Mouse (Mus musculus) midbrain, embryonic 11.5 days (tissue): ENCODE results near the gene Hhat. TPM values are rescaled to one million over a fixed set of nuclear protein-coding genes. Genes with fewer than 3 reads are reported as not detected.

Source experiments
- ATAC-seq: fragments of 200-750 bp; cut with Nextera tagmentation; 2 replicates; pipeline ENCODE4 v1.8.0; 2017; ENCODE audit warnings: moderate TSS enrichment, moderate library complexity; ENCODE audit not compliant: low FRiP score
- DNase-seq: peaks from one replicate; pipeline ENCODE4 v3.0.0; 2015; ENCODE audit warnings: low spot score; ENCODE audit errors: missing footprints
- H3K27ac ChIP-seq: fragments of 300-500 bp; sonication (generic); 2 replicates; pipeline ENCODE4 v1.5.1; 2014; ENCODE audit warnings: low read depth, low read length
- H3K27me3 ChIP-seq: fragments of 300-500 bp; sonication (generic); 2 replicates; pipeline ENCODE4 v1.6.1; 2014; ENCODE audit warnings: mild to moderate bottlenecking, low read length, moderate library complexity, mixed read lengths; ENCODE audit not compliant: control insufficient read depth, insufficient read depth
- H3K36me3 ChIP-seq: fragments of 300-500 bp; sonication (generic); 2 replicates; pipeline ENCODE4 v1.6.1; 2014; ENCODE audit warnings: mild to moderate bottlenecking, low read length, moderate library complexity, mixed read lengths; ENCODE audit not compliant: control insufficient read depth, insufficient read depth
- H3K4me1 ChIP-seq: fragments of 300-500 bp; sonication (generic); 2 replicates; pipeline ENCODE4 v1.6.1; 2014; ENCODE audit warnings: low read length; ENCODE audit not compliant: control insufficient read depth, insufficient read depth
- H3K4me2 ChIP-seq: fragments of 300-500 bp; sonication (generic); 2 replicates; pipeline ENCODE4 v1.6.1; 2014; ENCODE audit warnings: mild to moderate bottlenecking, moderate library complexity
- H3K4me3 ChIP-seq: fragments of 300-500 bp; sonication (generic); 2 replicates; pipeline ENCODE4 v1.5.1; 2014; ENCODE audit warnings: low read depth, low read length
- H3K9ac ChIP-seq: fragments of 300-500 bp; sonication (generic); 2 replicates; pipeline ENCODE4 v1.6.1; 2014; ENCODE audit warnings: low read length
- H3K9me3 ChIP-seq: fragments of 300-500 bp; sonication (generic); 2 replicates; pipeline ENCODE4 v1.6.1; 2016; ENCODE audit warnings: low read length; ENCODE audit not compliant: control insufficient read depth
- WGBS: fragments of 180-500 bp; shearing (Covaris S2); extraction: QIAGEN DNeasy Blood & Tissue Kit; methylation state at CpG from one replicate; pipeline ENCODE4 v1.1.7; 2014; 5-methylcytosine and 5-hydroxymethylcytosine counted together
- polyA plus RNA-seq: library from polyadenylated mRNA; unstranded; fragments of >200 nt; fragmentation: Nextera tagmentation; extraction: Ambion mirVana; gene quantifications from 2 replicates; pipeline ENCODE4 v1.2.1, GENCODE M21; 2014

The Hhat gene
- polyA plus RNA-seq: 7.4 and 11.0 TPM in 2 replicates

DNA sequence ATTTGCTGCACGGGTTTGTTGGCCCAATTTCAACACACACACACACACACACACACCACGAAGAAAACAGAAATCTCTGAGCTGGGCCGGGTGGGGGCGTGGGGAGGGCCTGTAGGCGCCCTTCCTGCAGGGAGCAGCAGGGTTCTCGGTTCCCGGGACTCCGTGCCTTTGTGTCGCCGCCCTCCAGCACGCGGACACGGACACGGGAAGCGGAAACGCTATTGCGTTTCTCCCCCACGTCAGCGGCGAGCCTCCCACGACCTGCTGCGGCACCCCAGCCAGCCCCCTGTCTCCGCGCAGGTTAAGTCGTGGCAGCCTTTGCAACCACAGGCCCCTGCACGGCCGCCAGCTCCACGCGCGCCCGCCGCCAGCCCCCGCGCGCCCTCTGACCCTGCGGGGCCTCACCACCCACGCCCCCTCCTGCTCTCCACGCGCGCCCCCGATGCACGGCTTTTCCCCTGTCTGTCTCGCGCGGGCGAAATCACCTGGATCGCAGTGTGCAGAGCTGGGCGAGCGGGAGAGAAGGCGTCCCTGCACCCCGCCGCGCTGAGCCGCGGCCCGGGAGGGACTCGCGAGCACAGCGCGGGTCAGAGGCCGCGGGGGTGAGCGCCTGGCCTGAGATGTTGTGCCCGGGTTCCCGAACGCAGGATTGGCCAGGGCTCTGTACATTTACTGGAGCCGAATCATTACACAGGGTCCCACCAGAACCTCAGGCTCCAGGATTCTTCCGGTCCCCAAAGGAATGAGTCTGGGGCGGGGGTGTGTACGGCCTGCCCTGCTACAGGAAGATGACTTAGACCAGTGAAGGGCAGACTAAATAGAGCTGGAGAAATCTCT, at the start of gene Hhat:
Hhat (minus strand) TSS at position 729 of the 837 bp plus-strand sequence.
- H3K4me3 ChIP-seq: peak within 1 kb of the TSS; percentile 54
- no peaks in the 10 kb centered on the region for H3K9me3 ChIP-seq
- H3K4me2 ChIP-seq: peak within 1 kb of the TSS; percentile 92
- H3K9ac ChIP-seq: peak within 1 kb of the TSS; percentile 95
- DNase-seq (peak; percentile 94), ATAC-seq (peak; percentile 85)
- no peaks in the 10 kb centered on the region for H3K27me3 ChIP-seq
- H3K36me3 ChIP-seq: no peaks in the 10 kb centered on the region
- WGBS: under 1% methylated on average over 70 of the region's 70 CpGs
- H3K4me1 ChIP-seq: peaks cover 4% of the 10 kb centered on the region; the same call in 1 of the 2 replicates
- H3K27ac ChIP-seq: peak within 1 kb of the TSS; percentile 53

DNA sequence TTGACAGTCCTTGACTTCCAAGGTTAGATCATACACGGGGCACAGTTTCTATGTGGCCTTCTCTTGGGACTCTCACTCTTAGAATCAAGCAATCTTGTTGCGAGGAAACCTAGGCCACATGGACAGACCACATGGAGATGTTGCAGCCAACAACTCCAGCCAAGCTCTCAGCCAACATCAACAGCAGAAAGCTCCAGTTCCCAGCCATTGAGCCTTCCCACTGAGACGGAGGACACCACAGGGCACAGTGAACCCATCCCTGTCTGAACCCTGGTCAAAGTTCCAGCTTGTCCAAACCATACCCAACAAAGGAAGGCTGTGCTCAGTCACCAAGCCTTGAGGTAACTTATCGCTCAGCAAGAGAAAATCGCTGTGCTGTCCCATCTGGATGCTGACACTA, 47.3 kb upstream of the Hhat start:
- no peak for DNase-seq
- no peak for ATAC-seq
- H3K4me2 ChIP-seq: no peak overlapping the region
- H3K36me3 ChIP-seq: no peaks in the 10 kb centered on the region
- peaks cover 6% of the 10 kb centered on the region for H3K4me1 ChIP-seq
- no peaks in the 10 kb centered on the region for H3K9me3 ChIP-seq
- WGBS: 91% methylated on average over 5 of the region's 5 CpGs
- no peak overlapping the region for H3K9ac ChIP-seq
- H3K27me3 ChIP-seq: no peaks in the 10 kb centered on the region
- H3K27ac ChIP-seq: no peak overlapping the region
- H3K4me3 ChIP-seq: no peak overlapping the region

GRCm38 (mm10) chr1:192815789-192816188, 44.8 kb upstream of the Hhat start:
- no peak for DNase-seq
- WGBS: 62% methylated on average over 2 of the region's 2 CpGs

DNA sequence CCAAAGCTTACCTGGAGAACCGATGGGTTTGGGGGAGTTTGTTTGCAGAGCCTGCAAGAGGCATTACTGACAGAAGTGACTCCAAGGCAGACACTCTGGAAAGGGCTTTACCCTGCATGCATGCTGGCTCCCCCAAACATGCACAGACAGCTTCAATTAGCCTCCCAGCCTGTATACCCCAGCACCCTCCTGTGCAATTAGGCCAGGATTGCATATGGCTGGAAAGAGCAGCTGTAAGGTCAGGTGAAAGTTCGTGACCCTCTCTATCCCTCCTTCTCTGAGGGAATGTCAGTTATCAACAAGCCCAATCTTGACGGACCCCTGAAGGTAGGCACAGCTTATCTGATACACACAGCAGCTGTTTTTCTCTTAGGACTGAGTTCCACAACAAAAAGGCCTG, 43.7 kb upstream of the Hhat start:
- 27% methylated on average over 3 of the region's 3 CpGs for WGBS
- no peak overlapping the region for H3K4me2 ChIP-seq
- H3K4me3 ChIP-seq: no peak overlapping the region
- no peaks in the 10 kb centered on the region; the same call in 1 of the 2 replicates for H3K4me1 ChIP-seq
- DNase-seq: no peak
- H3K27ac ChIP-seq: no peak overlapping the region
- no peaks in the 10 kb centered on the region for H3K27me3 ChIP-seq
- no peak overlapping the region for H3K9ac ChIP-seq
- no peaks in the 10 kb centered on the region for H3K9me3 ChIP-seq
- no peaks in the 10 kb centered on the region for H3K36me3 ChIP-seq
- no peak for ATAC-seq

More at GRCm38 (mm10) chr1:192815789-192816188, 44.8 kb upstream of the Hhat start:
- ATAC-seq: no peak
- H3K9me3 ChIP-seq: no peaks in the 10 kb centered on the region
- H3K27me3 ChIP-seq: no peaks in the 10 kb centered on the region
- no peaks in the 10 kb centered on the region; the same call in 1 of the 2 replicates for H3K4me1 ChIP-seq
- no peak overlapping the region for H3K4me3 ChIP-seq
- H3K27ac ChIP-seq: no peak overlapping the region
- H3K36me3 ChIP-seq: no peaks in the 10 kb centered on the region
- H3K4me2 ChIP-seq: no peak overlapping the region
- H3K9ac ChIP-seq: no peak overlapping the region

DNA sequence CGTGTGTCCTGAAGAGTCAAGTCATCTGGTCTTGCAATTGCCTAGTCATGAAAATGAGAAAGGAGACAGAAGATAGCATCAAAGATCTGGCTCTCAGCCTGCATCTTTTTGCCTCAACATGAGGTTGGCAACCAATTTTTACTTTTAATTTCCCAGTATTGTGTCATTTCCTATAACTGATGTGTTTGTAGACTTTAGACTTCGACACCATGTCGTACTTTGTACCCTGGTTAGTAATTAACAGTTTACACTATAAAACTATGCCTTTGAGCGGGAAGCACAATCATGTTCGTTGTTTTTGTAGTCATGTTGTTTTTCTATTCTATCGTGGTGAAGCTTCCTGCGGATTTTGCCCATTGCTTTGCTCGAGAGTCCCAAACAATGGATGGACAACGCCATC, 41.7 kb upstream of the Hhat start:
- Histone ChIP-seq H3K27me3 (no peaks in the 10 kb centered on the region), H3K9ac (no peak overlapping the region), H3K9me3 (no peaks in the 10 kb centered on the region), H3K27ac (no peak overlapping the region), H3K4me3 (no peak overlapping the region), H3K4me2 (no peak overlapping the region), H3K4me1 (no peaks in the 10 kb centered on the region; the same call in 1 of the 2 replicates), H3K36me3 (no peaks in the 10 kb centered on the region)
- 96% methylated on average over 9 of the region's 9 CpGs for WGBS
- no peak for DNase-seq
- ATAC-seq: no peak

GRCm38 (mm10) chr1:192812290-192812689, 41.3 kb upstream of the Hhat start:
- no peak for DNase-seq
- H3K27ac ChIP-seq: no peak overlapping the region
- no peak overlapping the region for H3K4me3 ChIP-seq
- no peaks in the 10 kb centered on the region for H3K9me3 ChIP-seq
- no peak overlapping the region for H3K9ac ChIP-seq
- WGBS: 95% methylated on average over 5 of the region's 5 CpGs
- no peak overlapping the region for H3K4me2 ChIP-seq
- H3K27me3 ChIP-seq: no peaks in the 10 kb centered on the region
- no peak for ATAC-seq
- H3K36me3 ChIP-seq: no peaks in the 10 kb centered on the region
- H3K4me1 ChIP-seq: no peaks in the 10 kb centered on the region; the same call in 1 of the 2 replicates

DNA sequence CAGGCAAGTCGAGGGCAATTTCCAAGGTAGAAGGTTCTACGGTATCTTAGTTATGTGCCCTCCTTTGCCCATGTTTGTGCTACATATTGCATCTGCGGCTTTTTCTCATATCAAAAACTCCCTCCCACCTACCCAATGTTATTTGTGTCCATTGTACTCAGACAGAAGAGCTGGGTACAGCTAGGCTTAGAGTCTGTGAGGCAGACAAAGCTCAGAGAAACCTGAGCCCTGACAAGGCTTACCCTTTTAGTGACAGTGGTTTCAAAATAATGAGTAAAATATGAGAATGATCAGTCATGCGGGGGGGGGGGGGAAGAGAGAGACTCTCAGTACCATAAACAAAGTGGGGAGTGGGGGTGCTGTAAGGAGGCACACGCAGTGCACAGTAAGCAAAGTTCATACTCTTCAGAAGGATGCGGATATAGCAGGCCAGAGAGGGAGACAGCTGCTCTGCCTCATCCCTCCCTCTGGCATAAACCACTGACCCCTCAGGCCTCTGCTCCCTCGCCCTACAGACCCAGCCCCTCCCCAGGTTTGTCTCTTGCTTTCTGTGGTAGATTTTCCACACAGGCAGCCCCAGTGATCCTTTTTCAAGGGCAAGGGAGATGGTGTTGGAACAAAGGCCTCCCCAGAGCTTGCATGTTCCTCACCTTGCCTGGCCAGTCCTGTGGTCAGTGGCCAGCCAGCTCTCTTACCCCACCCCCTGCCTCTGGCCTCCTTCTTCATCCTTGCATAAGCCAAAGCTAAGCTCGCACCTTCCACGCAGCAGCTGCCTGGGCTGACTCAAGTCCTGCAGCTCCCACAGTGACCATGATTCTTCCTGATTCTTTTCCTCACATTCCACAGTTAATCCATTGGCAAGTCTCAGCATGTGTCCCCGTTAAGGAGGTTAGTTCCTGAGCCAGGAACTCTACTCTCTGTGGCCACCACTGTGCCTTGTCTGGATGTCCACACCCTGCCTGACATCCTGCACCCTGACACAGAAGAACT, 35.4 kb upstream of the Hhat start:
- 45% methylated on average over 10 of the region's 10 CpGs for WGBS
- no peak for ATAC-seq

DNA sequence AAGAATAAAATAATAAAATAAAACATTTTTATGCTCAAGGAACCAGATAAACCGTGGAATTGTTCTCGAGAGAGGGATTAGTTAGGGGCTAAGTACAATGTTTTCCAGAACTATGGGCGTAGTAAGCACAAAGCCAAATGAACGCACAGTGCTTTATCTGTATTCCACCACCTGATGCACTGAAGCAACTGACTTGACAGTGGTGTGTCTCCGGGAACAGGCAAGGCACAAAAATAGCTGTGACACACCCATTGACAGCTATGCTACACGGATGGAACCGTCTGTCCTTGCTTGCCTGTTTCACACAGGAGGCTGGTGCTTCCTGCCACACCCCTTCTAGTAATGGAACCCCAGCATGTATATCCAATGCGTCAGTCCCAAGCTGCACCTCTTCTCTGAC, 29.3 kb upstream of the Hhat start:
- WGBS: 85% methylated on average over 8 of the region's 8 CpGs
- ATAC-seq: no peak
- Histone ChIP-seq H3K4me1 (peaks cover 8% of the 10 kb centered on the region; the same call in 1 of the 2 replicates), H3K9ac (no peak overlapping the region), H3K36me3 (no peaks in the 10 kb centered on the region), H3K27ac (no peak overlapping the region), H3K4me3 (no peak overlapping the region), H3K27me3 (peaks cover 3% of the 10 kb centered on the region; the same call in 1 of the 2 replicates), H3K9me3 (no peaks in the 10 kb centered on the region), H3K4me2 (no peak overlapping the region)
- DNase-seq: no peak

More for the DNA sequence above, 35.4 kb upstream of the Hhat start:
- H3K4me3 ChIP-seq: no peak overlapping the region
- no peak overlapping the region for H3K27ac ChIP-seq
- DNase-seq: no peak
- H3K9ac ChIP-seq: no peak overlapping the region; the same call in 1 of the 2 replicates
- H3K36me3 ChIP-seq: no peaks in the 10 kb centered on the region
- H3K4me1 ChIP-seq: peaks cover 8% of the 10 kb centered on the region; the same call in 1 of the 2 replicates
- H3K4me2 ChIP-seq: no peak overlapping the region
- H3K9me3 ChIP-seq: no peaks in the 10 kb centered on the region
- H3K27me3 ChIP-seq: no peaks in the 10 kb centered on the region
